Mouse (Mus musculus) urinary bladder, adult 2 months (tissue): ENCODE data around the gene Olfr553. TPM values are rescaled to one million over a fixed set of nuclear protein-coding genes. Genes with fewer than 3 reads are reported as not detected.
"Not testable (repeated sequence)": the region's sequence is repeated elsewhere in the genome, so short reads cannot be mapped to it uniquely, and the experiment has no call there.

ENCODE experiments used
- DNase-seq: peaks from one replicate; pipeline ENCODE4 v3.0.0; 2022; ENCODE audit warnings: low spot score
- polyA plus RNA-seq: library from polyadenylated mRNA; depleted of rRNA; stranded (reverse); fragments of >200 nt; gene quantifications from 2 replicates; pipeline ENCODE4 v1.2.3, GENCODE M21; 2012; rRNA removed

Olfr553 gene
- polyA plus RNA-seq = not detected in 2 replicates

DNA sequence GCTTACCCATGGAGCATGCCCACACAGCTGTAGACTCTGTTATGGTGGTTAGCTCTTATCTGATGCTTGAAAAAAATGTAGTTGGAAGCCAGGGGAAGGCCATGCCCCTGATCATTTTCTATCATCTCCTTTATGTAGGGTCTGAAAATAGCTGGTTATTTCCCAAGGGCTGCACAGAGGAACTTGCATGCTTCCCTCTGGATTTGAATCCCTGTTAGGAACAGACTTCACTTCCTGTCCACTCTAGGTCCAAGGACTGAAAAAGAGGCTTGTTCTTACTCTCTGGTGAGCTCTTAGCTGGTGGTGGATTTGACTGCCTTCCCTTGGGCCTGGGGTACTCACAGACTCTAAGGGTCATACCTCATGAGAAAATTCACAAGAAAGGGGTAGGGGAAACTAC is at the start of gene Olfr553:
TSS of gene Olfr553 (minus strand) at position 101 of the 400 bp plus-strand sequence.
- no peak for DNase-seq

- DNase-seq = no peak
Measured at GRCm38 (mm10) chr7:102665378-102665777, 47.4 kb upstream of the Olfr553 start.

DNA sequence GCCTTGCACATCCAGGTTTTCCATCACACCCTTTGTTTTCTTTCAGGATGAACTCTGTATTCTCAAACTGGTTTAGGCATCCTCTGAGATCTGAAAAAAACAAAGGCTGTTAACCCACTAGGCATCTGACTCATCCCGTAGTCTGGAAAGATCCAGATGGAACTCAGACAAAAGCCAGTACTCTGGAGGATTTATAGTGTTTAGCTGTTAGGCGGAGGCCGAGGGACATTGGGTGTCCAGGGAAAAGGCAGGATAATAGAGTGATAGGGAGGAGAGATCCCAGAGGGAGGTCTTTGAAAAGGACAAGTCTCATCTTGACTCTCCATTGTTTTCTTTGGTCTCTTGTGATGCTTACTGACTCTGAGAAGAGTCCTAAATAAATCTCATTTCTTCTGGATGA is 46.6 kb upstream of the Olfr553 start, which contains the start of gene Olfr556:
TSS of gene Olfr556 (plus strand) at position 301 of the 400 bp plus-strand sequence.
- DNase-seq = no peak

DNA sequence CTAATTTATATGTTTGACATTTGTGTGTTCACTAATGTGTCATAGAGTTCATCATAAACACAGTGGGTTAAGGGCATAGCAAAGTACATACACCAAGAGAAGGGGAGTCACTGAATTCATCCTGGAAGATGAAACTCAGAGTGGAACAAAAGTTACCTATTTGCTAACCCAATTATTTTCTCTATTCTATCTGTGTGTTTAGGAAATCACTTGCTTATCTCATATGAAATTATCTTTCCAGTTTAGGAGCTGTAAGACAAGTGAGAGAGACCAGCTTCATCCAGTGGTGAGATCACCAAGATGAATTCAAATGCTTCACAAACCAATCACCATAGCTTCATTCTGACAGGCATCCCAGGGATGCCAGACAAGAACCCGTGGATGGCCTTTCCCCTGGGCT is 40.5 kb upstream of the Olfr553 start, which contains the start of gene Olfr555:
TSS of gene Olfr555 (plus strand) at position 301 of the 400 bp plus-strand sequence.
- DNase-seq = no peak

DNA sequence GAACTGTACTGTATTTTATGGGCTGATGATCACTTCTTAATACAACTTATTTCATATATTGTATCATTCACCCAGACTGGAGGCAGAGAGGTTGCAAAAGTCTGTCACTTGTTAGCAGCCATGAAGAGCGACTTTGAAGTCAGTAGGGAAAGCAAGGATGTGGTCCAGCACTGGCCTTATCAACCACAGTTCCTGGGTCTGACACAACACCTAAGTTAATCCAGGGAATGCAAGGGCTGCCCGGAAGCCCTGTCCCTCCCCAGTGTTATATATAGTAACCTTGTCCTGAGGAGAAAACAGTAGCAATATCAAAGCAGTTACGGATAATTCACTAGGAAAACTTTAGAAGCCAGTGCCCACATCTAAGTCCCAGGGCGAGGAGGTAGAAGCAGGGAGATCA is 26.9 kb upstream of the Olfr553 start:
- DNase-seq = not testable (repeated sequence)

- DNase-seq = no peak
Measured at GRCm38 (mm10) chr7:102638132-102638531, 20.1 kb upstream of the Olfr553 start, which contains the start of gene Olfr554. Gene Olfr554 (plus strand): TSS chr7:102638432.

- DNase-seq = no peak
Measured at GRCm38 (mm10) chr7:102636665-102637064, 18.6 kb upstream of the Olfr553 start.

DNA sequence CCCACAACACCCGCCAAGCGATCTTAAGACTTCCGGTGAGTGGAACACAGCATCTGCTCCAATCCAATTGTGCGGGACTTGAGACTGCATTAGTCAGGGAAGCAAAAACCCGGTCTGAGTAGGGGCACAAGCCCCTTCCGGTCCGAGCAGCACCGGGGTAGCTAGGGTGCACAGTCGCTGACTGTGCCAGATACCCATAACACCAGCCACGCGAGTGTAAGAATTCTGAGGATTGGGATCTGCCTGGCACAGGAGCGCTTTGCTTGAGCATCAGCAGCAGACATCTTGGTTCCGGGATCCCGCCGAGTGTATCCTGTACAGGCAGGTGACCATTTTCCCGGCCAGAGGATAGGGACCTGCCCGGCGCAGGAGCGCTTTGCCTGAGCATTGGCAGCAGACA is 2.4 kb upstream of the Olfr553 start:
- not testable (repeated sequence) for DNase-seq

DNA sequence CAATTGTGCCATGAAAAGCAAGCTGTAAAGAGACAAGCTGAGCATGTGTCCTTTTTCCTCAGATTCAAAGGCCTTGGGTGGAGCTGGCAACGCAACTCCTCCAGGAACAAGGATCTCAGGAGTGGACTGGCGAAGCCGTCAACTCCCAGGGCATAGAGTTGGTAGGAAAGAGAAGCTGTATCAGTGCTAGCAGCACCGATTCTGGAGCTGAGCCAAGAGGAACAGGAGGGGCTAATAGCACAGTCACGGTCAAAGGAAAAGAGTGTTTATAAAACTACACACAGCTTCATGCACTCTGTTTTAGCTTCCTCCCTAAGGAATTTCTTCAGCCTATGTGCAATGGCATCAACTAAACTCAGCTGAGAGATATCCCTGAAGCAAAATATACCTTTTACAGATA is 1.6 kb upstream of the Olfr553 start:
- no peak for DNase-seq

GRCm38 (mm10) chr7:102597378-102598031 is 20.5 kb downstream of the Olfr553 start, which contains the start of gene Olfr552:
Gene Olfr552 (plus strand): TSS chr7:102597770.
- no peak for DNase-seq

GRCm38 (mm10) chr7:102591786-102592185 is 26.2 kb downstream of the Olfr553 start, which contains the start of gene Olfr551:
Gene Olfr551 (minus strand): TSS chr7:102591886.
- DNase-seq = no peak

GRCm38 (mm10) chr7:102575998-102576397 is 42.0 kb downstream of the Olfr553 start:
- DNase-seq = no peak

DNA sequence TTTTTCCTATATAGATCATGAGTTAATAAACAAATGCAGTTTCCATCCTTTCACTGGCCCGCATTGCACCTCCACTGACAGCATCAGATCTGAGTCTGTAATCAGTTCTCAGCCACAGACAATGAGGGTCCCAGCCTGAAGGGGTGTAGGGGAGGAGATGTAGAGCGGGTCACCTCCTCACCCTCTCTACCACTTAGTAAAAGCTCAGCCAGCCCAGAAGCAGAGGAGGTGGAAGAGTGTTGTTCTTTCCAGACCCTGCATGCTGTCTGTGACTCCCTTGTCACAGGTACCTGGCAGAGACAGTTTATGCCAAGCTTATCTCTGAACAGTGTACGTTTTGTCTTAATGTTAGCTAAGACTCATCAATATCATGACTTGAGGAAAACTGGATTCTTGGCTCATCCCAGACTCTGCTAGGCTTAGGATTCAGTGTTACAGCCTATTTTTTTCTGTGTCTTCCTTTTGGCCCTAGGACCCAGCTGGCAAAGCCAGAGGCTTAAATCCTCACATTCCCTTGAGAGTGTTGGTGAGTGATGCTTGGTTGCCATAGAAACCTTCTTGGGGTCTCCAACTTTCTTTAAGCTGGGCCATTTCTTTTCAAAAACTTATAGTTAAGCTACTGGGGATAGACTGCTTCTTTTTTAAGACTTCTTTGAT is 44.7 kb downstream of the Olfr553 start:
- DNase-seq = no peak

- no peak for DNase-seq
Measured at GRCm38 (mm10) chr7:102571142-102571541, 46.9 kb downstream of the Olfr553 start, which contains the start of gene Olfr550. Gene Olfr550 (plus strand): TSS chr7:102571442.

DNA sequence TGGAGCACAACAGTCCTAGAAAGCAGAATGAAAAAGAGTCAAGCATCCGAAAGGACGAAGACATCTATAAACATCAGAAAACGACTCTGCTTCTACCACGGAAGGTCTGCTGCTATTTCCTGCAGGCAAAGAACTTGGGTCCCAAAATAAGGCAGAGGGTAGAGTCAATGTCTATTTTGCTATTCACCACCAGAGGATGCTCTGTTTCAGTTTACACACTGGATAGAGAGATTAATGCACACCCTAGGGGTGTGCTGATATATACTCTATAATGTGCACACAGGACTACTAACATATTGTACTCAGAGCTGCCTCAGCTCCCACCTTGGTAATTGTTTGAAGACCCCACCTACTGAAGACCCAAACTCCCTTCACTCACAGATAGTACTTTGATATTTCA is 51.8 kb downstream of the Olfr553 start:
- DNase-seq = no peak

DNA sequence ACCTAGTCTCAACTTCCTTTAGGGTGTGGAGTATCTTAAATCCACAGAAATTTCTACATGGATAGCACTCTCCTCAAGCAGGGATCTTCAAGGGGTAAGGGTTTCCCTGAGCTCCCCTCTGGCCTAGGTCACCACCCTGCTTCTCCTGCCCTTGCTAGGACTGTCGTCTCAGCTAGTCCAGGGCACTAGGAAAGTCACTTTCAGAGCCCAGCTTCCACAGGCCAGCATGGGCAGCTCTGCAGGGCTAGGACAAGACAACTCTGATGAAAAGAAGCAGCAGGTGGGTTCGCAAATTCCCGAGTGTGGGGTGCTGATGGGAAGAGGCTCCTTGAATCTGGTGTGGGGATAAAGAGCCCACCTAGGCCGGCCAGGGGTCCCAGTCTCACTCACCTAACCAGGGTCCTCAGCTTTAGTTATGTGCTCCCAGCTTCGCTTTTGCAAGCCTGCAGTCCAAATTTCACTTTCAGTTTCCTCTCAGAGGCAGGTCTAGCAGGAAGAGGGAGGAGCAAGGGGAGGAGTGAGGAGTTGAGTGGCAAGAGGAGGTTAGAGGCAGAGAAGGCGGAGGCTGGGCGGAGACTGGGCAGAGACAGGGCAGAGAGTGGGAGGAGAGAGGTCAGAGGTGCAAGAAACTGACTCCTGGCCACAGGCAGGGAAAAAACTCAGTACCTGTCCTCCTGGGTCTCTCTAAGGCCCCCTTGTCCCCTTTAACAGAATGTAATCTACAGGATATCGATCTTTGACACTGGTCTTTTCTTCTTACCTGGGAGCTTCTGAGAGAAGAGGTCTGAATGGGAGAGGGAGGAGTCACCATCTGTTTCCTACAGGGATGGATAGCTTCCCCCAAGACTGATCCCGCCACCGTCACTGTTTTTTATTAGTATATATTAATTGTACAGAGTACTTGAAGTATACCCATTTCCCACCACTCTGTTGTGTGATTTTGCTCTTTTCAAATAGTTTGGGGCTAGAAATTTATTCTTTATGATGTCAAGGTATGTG is 52.7 kb downstream of the Olfr553 start, which contains the start of gene Trim21:
TSS of gene Trim21 (minus strand) at position 488 of the 999 bp plus-strand sequence.
- peak; percentile 35 for DNase-seq

Other genes with a start within 250 kb of the Olfr553 start
- 21.9 and 23.9 TPM in 2 replicates for gene Rrm1, start 176.5 kb downstream of the Olfr553 start, polyA plus RNA-seq
- not detected in 2 replicates for gene Olfr543, start 136.5 kb downstream of the Olfr553 start, polyA plus RNA-seq
- not detected in 2 replicates for gene Olfr544, start 129.9 kb downstream of the Olfr553 start, polyA plus RNA-seq
- not detected in 2 replicates for gene Olfr545, start 118.6 kb downstream of the Olfr553 start, polyA plus RNA-seq
- gene Olfr547, start 83.5 kb downstream of the Olfr553 start, polyA plus RNA-seq = not detected in 2 replicates
- gene Olfr548-ps1, start 77.3 kb downstream of the Olfr553 start, polyA plus RNA-seq = not detected in 2 replicates
- not detected in 2 replicates for gene Olfr549, start 68.3 kb downstream of the Olfr553 start, polyA plus RNA-seq
- 12.9 and 14.2 TPM in 2 replicates for gene Trim21, start 52.7 kb downstream of the Olfr553 start, polyA plus RNA-seq
- gene Olfr550, start 46.8 kb downstream of the Olfr553 start, polyA plus RNA-seq = not detected in 2 replicates
- not detected in 2 replicates for gene Olfr551, start 26.3 kb downstream of the Olfr553 start, polyA plus RNA-seq
- gene Olfr552, start 20.4 kb downstream of the Olfr553 start, polyA plus RNA-seq = not detected in 2 replicates
- not detected in 2 replicates for gene Olfr554, start 20.2 kb upstream of the Olfr553 start, polyA plus RNA-seq
- gene Olfr555, start 40.6 kb upstream of the Olfr553 start, polyA plus RNA-seq = not detected in 2 replicates
- gene Olfr556, start 46.7 kb upstream of the Olfr553 start, polyA plus RNA-seq = not detected in 2 replicates
- gene Trim68, start 69.1 kb upstream of the Olfr553 start, polyA plus RNA-seq = 75.3 and 99.1 TPM in 2 replicates
- gene Olfr557, start 77.7 kb upstream of the Olfr553 start, polyA plus RNA-seq = not detected in 2 replicates
- gene Olfr558, start 84.0 kb upstream of the Olfr553 start, polyA plus RNA-seq = 1.3 and 1.4 TPM in 2 replicates
- gene Olfr33, start 100.9 kb upstream of the Olfr553 start, polyA plus RNA-seq = not detected in 2 replicates
- gene Olfr559, start 109.3 kb upstream of the Olfr553 start, polyA plus RNA-seq = not detected in 2 replicates
- 0.03 TPM in 1 of 2 replicates, not detected in the other for gene Olfr560, start 141.1 kb upstream of the Olfr553 start, polyA plus RNA-seq
- 1.0 and 1.4 TPM in 2 replicates for gene Olfr78, start 141.3 kb upstream of the Olfr553 start, polyA plus RNA-seq
- not detected in 2 replicates for gene Olfr561, start 153.0 kb upstream of the Olfr553 start, polyA plus RNA-seq
- gene Olfr564, start 185.3 kb upstream of the Olfr553 start, polyA plus RNA-seq = not detected in 2 replicates
- gene Olfr566, start 240.5 kb upstream of the Olfr553 start, polyA plus RNA-seq = not detected in 2 replicates